Mouse (Mus musculus) midbrain, embryonic 12.5 days (tissue): ENCODE measurements around the gene Fgd5. TPM values are rescaled to one million over a fixed set of nuclear protein-coding genes. Genes with fewer than 3 reads are reported as not detected.
"Not testable (repeated sequence)": the region's sequence is repeated elsewhere in the genome, so short reads cannot be mapped to it uniquely, and the experiment has no call there.

ENCODE experiments used
- ATAC-seq: fragments of 200-750 bp; cut with Nextera tagmentation; 2 replicates; pipeline ENCODE4 v1.8.0; 2017; ENCODE audit warnings: low read depth, moderate TSS enrichment, moderate library complexity; ENCODE audit not compliant: low FRiP score
- H3K27ac ChIP-seq: fragments of 300-500 bp; sonication (generic); replicated peaks from 2 replicates; pipeline ENCODE4 v1.5.1; 2016; ENCODE audit warnings: mild to moderate bottlenecking
- H3K27me3 ChIP-seq: fragments of 300-500 bp; sonication (generic); 2 replicates; pipeline ENCODE4 v1.6.1; 2016; ENCODE audit warnings: mild to moderate bottlenecking
- H3K36me3 ChIP-seq: fragments of 300-500 bp; sonication (generic); 2 replicates; pipeline ENCODE4 v1.6.1; 2016
- H3K4me1 ChIP-seq: fragments of 300-500 bp; sonication (generic); 2 replicates; pipeline ENCODE4 v1.6.1; 2016
- H3K4me2 ChIP-seq: fragments of 300-500 bp; sonication (generic); replicated peaks from 2 replicates; pipeline ENCODE4 v1.6.1; 2016; ENCODE audit warnings: mild to moderate bottlenecking, moderate library complexity
- H3K4me3 ChIP-seq: fragments of 300-500 bp; sonication (generic); 2 replicates; pipeline ENCODE4 v1.5.1; 2016; ENCODE audit warnings: mild to moderate bottlenecking
- H3K9ac ChIP-seq: fragments of 300-500 bp; sonication (generic); replicated peaks from 2 replicates; pipeline ENCODE4 v1.6.1; 2016; ENCODE audit warnings: mild to moderate bottlenecking, moderate library complexity
- H3K9me3 ChIP-seq: fragments of 300-500 bp; sonication (generic); 2 replicates; pipeline ENCODE4 v1.6.1; 2016; ENCODE audit warnings: mild to moderate bottlenecking
- whole genome bisulfite sequencing: fragments of 180-500 bp; shearing (Covaris S2); methylation state at CpG from one replicate; pipeline ENCODE4 v1.1.7; 2016; 5-methylcytosine and 5-hydroxymethylcytosine counted together
- polyA plus RNA-seq: library from polyadenylated mRNA; unstranded; fragments of >200 nt; fragmentation: Nextera tagmentation; extraction: Ambion mirVana; gene quantifications from 2 replicates; pipeline ENCODE4 v1.2.1, GENCODE M21; 2016

The Fgd5 gene
- polyA plus RNA-seq, 1 experiment from 2014 or later: 8.0 TPM

- H3K9ac ChIP-seq: no peak overlapping the region
- H3K9me3 ChIP-seq: no peaks in the 10 kb centered on the region
- no peak overlapping the region for H3K27ac ChIP-seq
- no peaks in the 10 kb centered on the region for H3K36me3 ChIP-seq
- no peak overlapping the region for H3K4me3 ChIP-seq
- no peaks in the 10 kb centered on the region for H3K4me1 ChIP-seq
- ATAC-seq: no peak
- H3K4me2 ChIP-seq: no peak overlapping the region
- H3K27me3 ChIP-seq: no peaks in the 10 kb centered on the region
- 88% methylated on average over 2 of the region's 2 CpGs for WGBS
Measured at GRCm38 (mm10) chr6:92080730-92081129, 102.1 kb downstream of the Fgd5 start.

GRCm38 (mm10) chr6:92082756-92083155, 104.1 kb downstream of the Fgd5 start:
- no peaks in the 10 kb centered on the region for H3K9me3 ChIP-seq
- H3K4me2 ChIP-seq: no peak overlapping the region
- no peak overlapping the region for H3K27ac ChIP-seq
- no peaks in the 10 kb centered on the region for H3K36me3 ChIP-seq
- H3K4me1 ChIP-seq: no peaks in the 10 kb centered on the region
- ATAC-seq: no peak
- H3K27me3 ChIP-seq: no peaks in the 10 kb centered on the region
- no peak overlapping the region for H3K4me3 ChIP-seq
- 83% methylated on average over 4 of the region's 4 CpGs for WGBS
- H3K9ac ChIP-seq: no peak overlapping the region

- ATAC-seq: no peak
- Histone ChIP-seq H3K4me2 (no peak overlapping the region), H3K9me3 (no peaks in the 10 kb centered on the region), H3K9ac (no peak overlapping the region), H3K27me3 (no peaks in the 10 kb centered on the region), H3K4me1 (peaks cover under 1% of the 10 kb centered on the region), H3K4me3 (no peak overlapping the region), H3K27ac (no peak overlapping the region), H3K36me3 (no peaks in the 10 kb centered on the region)
- 79% methylated on average over 3 of the region's 3 CpGs for WGBS
Measured at GRCm38 (mm10) chr6:92084932-92085331, 106.3 kb downstream of the Fgd5 start.

GRCm38 (mm10) chr6:92089141-92089540, 110.5 kb downstream of the Fgd5 start:
- not testable (repeated sequence) for H3K9ac ChIP-seq, H3K27me3 ChIP-seq, H3K27ac ChIP-seq, H3K4me2 ChIP-seq, H3K4me3 ChIP-seq, H3K36me3 ChIP-seq, ATAC-seq, H3K9me3 ChIP-seq
- 87% methylated on average over 7 of the region's 7 CpGs for WGBS
- H3K4me1 ChIP-seq: peaks cover 15% of the 10 kb centered on the region

- Histone ChIP-seq H3K27ac (no peak overlapping the region; the same call in 1 of the 2 replicates), H3K4me3 (no peak overlapping the region), H3K36me3 (no peaks in the 10 kb centered on the region), H3K9ac (no peak overlapping the region; the same call in 1 of the 2 replicates), H3K27me3 (no peaks in the 10 kb centered on the region), H3K9me3 (no peaks in the 10 kb centered on the region), H3K4me2 (peak overlapping the region; percentile 67), H3K4me1 (peaks cover 23% of the 10 kb centered on the region)
- ATAC-seq: no peak
- WGBS: 92% methylated on average over 4 of the region's 4 CpGs
Measured at GRCm38 (mm10) chr6:92089982-92090381, 111.3 kb downstream of the Fgd5 start.

- H3K27ac ChIP-seq: peak overlapping the region; percentile 99
- H3K4me2 ChIP-seq: peak overlapping the region; percentile 67
- H3K4me3 ChIP-seq: peak overlapping the region; percentile 98
- H3K4me1 ChIP-seq: peaks cover 28% of the 10 kb centered on the region
- H3K9ac ChIP-seq: peak overlapping the region; percentile 99
- H3K9me3 ChIP-seq: no peaks in the 10 kb centered on the region
- H3K27me3 ChIP-seq: no peaks in the 10 kb centered on the region
- WGBS: under 1% methylated on average over 4 of the region's 4 CpGs
- no peak for ATAC-seq
- no peaks in the 10 kb centered on the region for H3K36me3 ChIP-seq
Measured at GRCm38 (mm10) chr6:92090497-92090896, 111.8 kb downstream of the Fgd5 start.

- ATAC-seq: peak; percentile 55
- 0% methylated on average over 33 of the region's 58 CpGs for WGBS
- Histone ChIP-seq H3K4me3 (peak within 1 kb of the TSS; percentile 98), H3K9me3 (no peaks in the 10 kb centered on the region), H3K27ac (peak within 1 kb of the TSS; percentile 99), H3K27me3 (no peaks in the 10 kb centered on the region), H3K4me2 (peak within 1 kb of the TSS; percentile 67), H3K36me3 (no peaks in the 10 kb centered on the region), H3K4me1 (peaks cover 30% of the 10 kb centered on the region), H3K9ac (peak within 1 kb of the TSS; percentile 99)
Measured at GRCm38 (mm10) chr6:92091130-92091591, 112.5 kb downstream of the Fgd5 start, which contains the start of gene Nr2c2. Gene Nr2c2 (plus strand): TSS chr6:92091390.

- Histone ChIP-seq H3K4me1 (peaks cover 30% of the 10 kb centered on the region), H3K4me3 (peak overlapping the region; percentile 98), H3K27me3 (no peaks in the 10 kb centered on the region), H3K4me2 (peak overlapping the region; percentile 67), H3K9ac (peak overlapping the region; percentile 99), H3K36me3 (no peaks in the 10 kb centered on the region), H3K27ac (peak overlapping the region; percentile 99), H3K9me3 (no peaks in the 10 kb centered on the region)
- ATAC-seq: peak; percentile 99
- WGBS: under 1% methylated on average over 60 of the region's 81 CpGs
Measured at GRCm38 (mm10) chr6:92091767-92092489, 113.2 kb downstream of the Fgd5 start.

- ATAC-seq: no peak
- H3K27ac ChIP-seq: peak overlapping the region; percentile 99
- H3K4me2 ChIP-seq: peak overlapping the region; percentile 67
- H3K9me3 ChIP-seq: no peaks in the 10 kb centered on the region
- 25% methylated on average over 3 of the region's 3 CpGs for WGBS
- no peaks in the 10 kb centered on the region for H3K36me3 ChIP-seq
- H3K27me3 ChIP-seq: no peaks in the 10 kb centered on the region
- H3K9ac ChIP-seq: peak overlapping the region; percentile 99
- H3K4me3 ChIP-seq: peak overlapping the region; percentile 98
- peaks cover 30% of the 10 kb centered on the region for H3K4me1 ChIP-seq
Measured at GRCm38 (mm10) chr6:92092737-92093136, 114.1 kb downstream of the Fgd5 start.

- WGBS: 93% methylated on average over 2 of the region's 2 CpGs
- no peaks in the 10 kb centered on the region for H3K9me3 ChIP-seq
- H3K27ac ChIP-seq: no peak overlapping the region
- no peaks in the 10 kb centered on the region for H3K36me3 ChIP-seq
- H3K4me2 ChIP-seq: no peak overlapping the region
- H3K27me3 ChIP-seq: no peaks in the 10 kb centered on the region
- no peak for ATAC-seq
- peaks cover 30% of the 10 kb centered on the region for H3K4me1 ChIP-seq
- no peak overlapping the region for H3K9ac ChIP-seq
- no peak overlapping the region for H3K4me3 ChIP-seq
Measured at GRCm38 (mm10) chr6:92093869-92094268, 115.2 kb downstream of the Fgd5 start.

GRCm38 (mm10) chr6:92100679-92101360, 122.1 kb downstream of the Fgd5 start:
- ATAC-seq: no peak
- Histone ChIP-seq H3K9me3 (no peaks in the 10 kb centered on the region), H3K4me2 (no peak overlapping the region), H3K9ac (no peak overlapping the region), H3K27ac (no peak overlapping the region), H3K4me3 (no peak overlapping the region), H3K36me3 (no peaks in the 10 kb centered on the region), H3K4me1 (0 out of 2 replicates have a peak, but pooled peaks cover 5% of the 10 kb centered on the region), H3K27me3 (no peaks in the 10 kb centered on the region)
- 73% methylated on average over 2 of the region's 2 CpGs for WGBS

- no peaks in the 10 kb centered on the region for H3K36me3 ChIP-seq
- H3K4me1 ChIP-seq: no peaks in the 10 kb centered on the region
- H3K4me2 ChIP-seq: no peak overlapping the region
- no peak overlapping the region for H3K4me3 ChIP-seq
- H3K9me3 ChIP-seq: no peaks in the 10 kb centered on the region
- ATAC-seq: no peak
- H3K27me3 ChIP-seq: no peaks in the 10 kb centered on the region
- H3K27ac ChIP-seq: no peak overlapping the region
- no peak overlapping the region for H3K9ac ChIP-seq
Measured at GRCm38 (mm10) chr6:92124547-92124946, 145.9 kb downstream of the Fgd5 start.
